Mouse (Mus musculus): ENCODE measurements around the gene Gm3618.
"Not testable (repeated sequence)": the region's sequence is repeated elsewhere in the genome, so short reads cannot be mapped to it uniquely, and the experiment has no call there.

The Gm3618 gene

GRCm38 (mm10) chr14:6343578-6343977 lies at the start of gene Gm3618:
Gene Gm3618, minus strand, starts transcription at chr14:6343678.
- not testable (repeated sequence) for DNase-seq

- DNase-seq: not testable (repeated sequence)
These were observed 46.7 kb upstream of the Gm3618 start, which contains the start of gene Gm16440 for GRCm38 (mm10) chr14:6390219-6390618. Gene Gm16440, minus strand, starts transcription at chr14:6390319.

- DNase-seq: not testable (repeated sequence)
These were observed 38.7 kb downstream of the Gm3618 start, which contains the start of gene Gm21103 for GRCm38 (mm10) chr14:6304743-6305142. Gene Gm21103, minus strand, starts transcription at chr14:6304843.

GRCm38 (mm10) chr14:6286931-6287715 lies 56.4 kb downstream of the Gm3618 start, which contains the start of gene Gm3411:
Gene Gm3411, minus strand, starts transcription at chr14:6287250.
- DNase-seq: peak; percentile 38 to 50

Measured in cerebellum, postnatal 10 days (tissue).